Mouse (Mus musculus): Measurements from ENCODE around the gene Th.
A peak's percentile ranks its signal among the peaks of the same experiment; 100 is the strongest.

GRCm38 (mm10) chr7:142968809-142969511 is 38.0 kb upstream of the Th start, which contains the start of gene Ascl2:
- TF ChIP-seq MAFK (IDR thresholded peaks at IDR 0.05; ENCODE audit: insufficient read depth, low read depth, low read length) (peak; percentile 21; the same call in 1 of the 2 replicates), CHD2 (IDR thresholded peaks at IDR 0.05; ENCODE audit: low read depth, low read length) (no peak), ZC3H11A (IDR thresholded peaks at IDR 0.05; ENCODE audit: borderline replicate concordance, low read depth, low read length) (no peak), ZNF384 (IDR thresholded peaks at IDR 0.05; ENCODE audit: low read depth, low read length) (no peak), HCFC1 (IDR thresholded peaks at IDR 0.05; ENCODE audit: borderline replicate concordance, insufficient read depth, low read length) (no peak)

All from ES-E14 (cell line).